Mouse (Mus musculus): Measurements from ENCODE around the gene Inip. TPM values are rescaled to one million over a fixed set of nuclear protein-coding genes. Genes with fewer than 3 reads are reported as not detected.
"Not testable (repeated sequence)": the region's sequence is repeated elsewhere in the genome, so short reads cannot be mapped to it uniquely, and the experiment has no call there.

Inip gene
- polyA plus RNA-seq, 1 experiment: 7.7 TPM

DNA sequence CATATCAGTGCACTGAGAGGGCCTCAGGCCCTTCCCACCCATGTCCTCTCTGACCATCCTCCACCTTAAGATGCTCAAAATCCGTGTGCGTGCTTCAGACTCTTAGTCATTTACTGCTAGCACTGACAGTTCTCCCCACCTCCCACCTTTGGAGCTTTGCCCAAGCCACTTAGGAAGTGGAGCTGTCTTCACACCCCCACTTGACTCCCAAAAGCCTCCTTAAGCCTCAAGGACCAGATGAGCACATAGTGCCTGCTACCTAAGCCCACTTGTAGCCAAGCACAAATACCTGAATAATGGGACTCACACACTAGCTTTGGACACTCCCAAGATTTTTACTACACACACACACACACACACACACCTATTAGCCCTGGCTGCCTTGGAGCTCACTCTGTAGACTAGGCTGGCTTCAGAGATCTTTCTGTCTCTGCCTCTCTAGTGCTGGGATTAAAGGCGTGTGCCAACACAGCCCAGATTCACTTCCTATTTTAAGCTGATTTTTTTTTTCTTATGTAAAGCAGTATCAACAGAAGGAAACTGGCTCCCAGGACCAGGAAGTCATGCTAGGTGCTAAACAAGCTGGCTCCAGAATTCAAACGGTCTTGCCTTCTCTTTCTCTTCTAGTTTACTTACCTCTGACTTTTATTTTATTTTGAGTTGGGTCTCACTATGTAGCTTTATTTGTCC lies 13.9 kb upstream of the Inip start:
- 42% methylated on average over 4 of the region's 4 CpGs for WGBS
- DNase-seq (ENCODE audit: low read depth, low spot score): no peak

DNA sequence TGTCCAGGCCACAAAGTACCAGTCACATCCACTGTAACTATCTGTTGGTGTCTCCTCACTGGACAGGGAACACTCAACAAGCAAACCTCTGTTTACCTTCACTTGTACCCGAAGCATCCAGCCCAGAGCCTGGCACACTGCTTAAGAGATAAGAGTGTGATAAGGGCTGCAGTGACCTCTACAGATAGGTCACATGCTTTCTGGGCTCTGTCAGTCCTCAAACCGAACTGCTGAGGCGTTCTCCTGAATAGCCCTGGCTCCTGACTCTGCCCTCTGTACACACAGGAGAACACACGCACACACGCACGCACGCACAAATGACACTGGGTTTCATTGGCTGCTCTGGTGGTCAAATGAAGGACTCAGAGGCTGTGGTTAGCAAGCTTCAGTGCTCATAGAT lies 12.7 kb upstream of the Inip start:
- WGBS: 57% methylated on average over 7 of the region's 7 CpGs
- no peak for DNase-seq (ENCODE audit: low read depth, low spot score)

DNA sequence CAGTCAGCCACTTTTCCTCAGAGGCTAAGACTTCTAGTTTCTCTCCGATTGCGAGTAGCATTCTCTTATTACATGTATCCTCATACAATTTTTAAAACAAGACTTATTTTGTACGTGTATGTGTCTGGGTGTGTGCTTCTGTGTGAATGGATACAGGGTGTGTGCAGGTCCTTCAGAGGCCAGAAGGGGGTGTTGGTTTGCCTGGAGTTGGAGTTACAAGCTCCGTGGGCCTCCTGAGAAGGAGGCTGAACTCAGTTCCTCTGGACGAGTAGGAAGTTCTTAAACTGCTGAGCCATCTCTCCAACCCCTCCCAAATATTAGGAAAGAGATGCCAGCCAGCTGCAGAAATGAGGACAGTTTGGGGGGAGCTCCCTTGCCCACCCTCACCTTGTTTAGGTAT lies 7.0 kb upstream of the Inip start:
- DNase-seq (ENCODE audit: low read depth, low spot score): no peak
- 83% methylated on average over 5 of the region's 5 CpGs for WGBS

DNA sequence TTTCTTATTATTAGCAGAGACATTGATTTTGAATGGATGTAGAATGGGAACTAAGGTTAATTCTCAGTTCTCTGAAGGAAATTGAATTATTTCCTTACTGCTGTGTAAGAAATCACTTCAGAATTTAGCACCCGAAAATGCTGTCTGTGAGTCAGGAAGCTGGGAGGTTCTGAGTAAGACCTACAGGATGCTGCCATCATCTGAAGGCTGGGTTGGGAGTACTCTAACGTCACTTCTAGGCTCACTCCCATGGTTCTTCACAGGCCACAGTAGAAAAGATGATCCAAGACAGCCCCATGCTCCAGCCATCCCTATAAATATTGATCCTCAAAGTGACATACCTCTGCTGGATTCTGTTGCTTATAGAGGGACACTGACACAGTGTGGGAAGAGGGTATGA lies 6.1 kb upstream of the Inip start:
- WGBS: 77% methylated on average over 2 of the region's 2 CpGs
- no peak for DNase-seq (ENCODE audit: low read depth, low spot score)

DNA sequence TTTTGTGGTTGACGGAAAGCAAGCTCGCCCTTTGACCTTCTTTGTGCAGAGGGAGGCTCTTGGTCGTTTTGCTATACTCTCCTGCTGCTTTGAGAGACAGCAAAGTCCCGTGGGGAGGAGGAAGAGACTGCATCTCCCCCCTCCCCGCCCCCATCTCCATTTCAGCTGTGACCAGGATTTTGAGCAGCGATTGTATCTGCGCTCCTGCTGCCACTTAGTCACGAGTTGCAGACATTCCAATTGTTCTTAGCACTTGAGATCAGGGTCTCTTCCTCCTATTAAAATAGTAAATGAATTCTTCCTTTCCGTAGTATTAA lies 5.4 kb upstream of the Inip start:
- DNase-seq (ENCODE audit: low read depth, low spot score): no peak
- 23% methylated on average over 9 of the region's 9 CpGs for WGBS

DNA sequence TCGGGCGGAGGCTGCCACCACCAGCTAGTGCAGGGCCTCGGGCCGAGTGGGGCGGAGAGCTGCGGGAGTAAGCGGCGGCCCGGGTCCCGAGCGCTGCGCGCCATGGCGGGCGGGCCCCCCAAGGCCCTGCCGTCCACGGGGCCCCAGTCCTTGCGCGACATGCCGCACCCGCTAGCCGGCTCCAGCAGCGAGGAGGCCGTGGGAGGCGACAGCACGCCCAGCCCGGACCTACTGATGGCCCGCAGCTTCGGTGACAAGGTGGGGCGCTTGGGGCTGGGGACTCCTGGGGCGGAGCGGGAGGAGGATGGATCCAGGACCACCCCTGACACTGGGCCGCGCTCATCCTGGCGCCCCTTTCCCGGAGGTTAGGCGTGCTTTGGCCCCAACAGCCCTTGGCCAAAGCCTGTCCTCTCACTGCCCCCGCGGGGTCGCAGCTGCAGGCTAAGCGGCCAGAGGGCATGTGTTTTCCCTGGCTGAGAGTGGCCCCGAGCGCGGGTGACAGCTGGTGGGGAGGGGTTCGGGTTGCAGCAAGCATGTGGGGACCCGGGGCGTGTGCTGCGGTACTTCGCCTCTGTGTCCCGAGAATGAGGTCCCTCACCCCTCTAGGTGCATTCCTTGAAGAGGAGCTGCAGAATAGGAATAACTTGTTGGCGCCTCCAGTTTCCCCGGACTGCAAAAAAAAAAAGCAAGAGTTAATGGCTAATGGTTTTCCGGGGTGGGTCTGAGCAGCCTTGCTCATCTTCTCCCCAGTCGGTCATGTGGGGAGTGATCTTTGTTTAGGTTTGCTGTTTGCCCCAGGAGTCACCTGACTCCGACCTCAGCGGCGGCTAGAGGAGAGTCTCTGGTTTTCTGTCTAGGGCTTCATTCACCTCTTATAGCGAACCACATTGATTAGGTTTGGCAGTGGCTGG lies 4.8 kb upstream of the Inip start:
- no peak for DNase-seq (ENCODE audit: low read depth, low spot score)
- under 1% methylated on average over 56 of the region's 58 CpGs for WGBS

DNA sequence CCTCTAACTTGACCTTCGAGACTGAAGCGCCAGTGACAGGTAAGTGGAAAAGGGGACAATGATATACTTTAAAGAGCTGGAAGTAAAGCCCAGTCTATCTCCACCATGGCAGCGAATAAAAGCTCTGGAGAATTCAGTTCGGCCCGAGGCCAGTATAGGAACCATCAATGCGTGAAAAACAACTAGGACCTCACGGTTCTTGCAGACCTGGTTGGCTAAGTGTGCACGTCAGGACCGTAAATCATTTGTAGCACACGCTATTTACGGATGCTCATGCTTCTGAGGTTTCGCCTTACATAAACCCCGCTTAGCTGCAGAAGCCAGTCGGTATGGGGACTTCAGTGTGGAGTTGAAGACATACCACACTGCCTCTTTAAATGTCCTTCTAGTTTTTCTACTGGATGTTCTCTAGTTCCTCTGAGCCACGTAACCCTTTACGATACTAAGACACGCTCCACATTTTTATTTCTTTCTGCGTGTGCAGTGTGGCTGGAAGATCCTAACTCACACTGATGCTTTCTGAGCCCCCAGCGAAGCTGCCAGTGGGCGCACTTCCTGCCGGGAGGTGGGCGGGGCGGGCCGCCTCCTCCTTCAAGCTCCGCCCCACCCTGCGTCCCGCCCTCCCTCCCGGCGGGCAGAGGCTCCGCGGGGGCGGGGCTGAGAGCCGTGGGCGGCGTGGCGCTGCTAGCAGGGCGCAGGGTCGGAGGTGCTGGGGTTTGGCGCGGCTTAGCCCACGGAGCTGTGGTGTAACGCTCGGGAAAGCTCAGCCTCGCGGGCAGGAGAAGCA lies 4.0 kb upstream of the Inip start, which contains the start of gene Snx30:
Snx30 (plus strand) TSS at position 660 of the 787 bp plus-strand sequence.
- peak; percentile 57 for DNase-seq (ENCODE audit: low read depth, low spot score)
- 5% methylated on average over 45 of the region's 45 CpGs for WGBS

DNA sequence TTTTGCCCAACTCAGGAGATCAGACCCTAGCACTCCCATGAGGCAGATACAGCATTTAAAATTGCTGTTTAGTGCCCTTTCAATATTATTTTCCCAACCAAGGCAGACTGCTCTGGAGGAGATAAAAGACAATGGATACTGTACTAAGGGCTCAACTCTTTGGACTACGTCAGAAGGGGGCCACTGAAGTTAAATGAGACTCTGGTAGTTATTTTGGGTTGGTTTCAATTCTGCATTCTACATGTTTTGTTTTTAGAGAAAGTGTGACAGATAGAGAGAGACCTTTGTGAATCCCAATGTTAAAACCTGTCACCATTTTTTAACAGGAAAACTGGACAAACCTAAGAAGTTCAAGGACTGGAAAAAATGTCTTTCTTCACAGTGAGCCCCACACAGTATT lies 3.4 kb upstream of the Inip start:
- no peak for DNase-seq (ENCODE audit: low read depth, low spot score)
- WGBS: 83% methylated on average over 1 of the region's 1 CpGs

DNA sequence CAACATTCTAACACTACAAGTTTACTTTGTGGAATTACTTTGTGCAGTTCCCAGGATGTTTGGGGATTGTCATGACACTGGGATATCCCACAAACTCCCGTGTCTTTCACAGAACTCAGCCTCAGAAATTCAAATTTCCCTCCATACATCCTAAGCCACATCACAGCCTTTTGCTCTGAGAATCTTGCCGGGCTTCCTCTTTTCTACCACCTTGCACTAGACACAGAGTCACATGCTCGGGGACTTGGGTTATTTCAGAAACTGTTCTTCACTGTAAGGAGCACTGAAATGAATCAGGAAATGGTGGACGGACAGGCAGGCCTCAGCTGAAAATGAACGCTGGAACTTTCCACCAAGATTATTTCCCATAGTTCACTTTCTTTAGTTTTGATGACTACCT lies 2.0 kb upstream of the Inip start:
- 79% methylated on average over 5 of the region's 5 CpGs for WGBS
- no peak for DNase-seq (ENCODE audit: low read depth, low spot score)

DNA sequence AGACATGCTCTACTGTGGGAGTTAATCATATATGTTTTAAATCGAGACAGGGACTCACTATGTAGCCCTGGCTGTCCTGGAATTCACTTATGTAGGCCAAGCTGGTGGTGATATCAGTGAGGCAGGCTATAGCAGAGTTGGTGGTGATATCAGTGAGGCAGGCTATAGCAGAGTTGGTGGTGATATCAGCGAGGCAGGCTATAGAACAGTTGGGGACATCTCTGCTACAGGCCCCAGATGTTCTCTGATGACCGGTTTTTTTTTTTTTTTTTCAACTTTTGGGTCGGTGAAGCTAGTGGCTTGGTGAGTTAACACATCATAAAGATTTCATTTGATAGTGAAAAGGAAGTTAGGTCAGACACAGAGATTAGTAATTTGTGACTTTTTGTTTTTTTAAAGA lies 1.4 kb upstream of the Inip start:
- no peak for DNase-seq (ENCODE audit: low read depth, low spot score)
- WGBS: 69% methylated on average over 4 of the region's 4 CpGs

DNA sequence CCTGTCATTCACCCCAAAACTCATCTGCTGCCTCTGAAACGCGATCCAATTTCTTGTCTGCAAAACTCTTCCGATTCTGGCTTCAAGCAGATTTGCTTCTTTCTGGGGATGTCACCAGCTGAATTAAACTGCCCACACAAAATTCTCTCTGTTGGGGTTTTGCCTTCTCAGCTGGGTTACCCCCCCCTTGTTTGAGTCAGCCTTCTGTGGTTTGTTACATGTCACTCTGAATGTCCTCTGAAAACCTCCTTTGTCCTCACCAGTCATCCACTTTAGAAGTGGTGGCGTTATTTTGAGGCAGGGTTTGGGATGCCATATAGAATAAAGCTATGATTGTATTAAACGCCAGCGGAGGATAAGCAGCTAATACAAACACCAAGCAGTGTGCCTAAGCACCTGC lies 718 bp upstream of the Inip start:
- no peak for DNase-seq (ENCODE audit: low read depth, low spot score)
- WGBS: 90% methylated on average over 6 of the region's 6 CpGs

DNA sequence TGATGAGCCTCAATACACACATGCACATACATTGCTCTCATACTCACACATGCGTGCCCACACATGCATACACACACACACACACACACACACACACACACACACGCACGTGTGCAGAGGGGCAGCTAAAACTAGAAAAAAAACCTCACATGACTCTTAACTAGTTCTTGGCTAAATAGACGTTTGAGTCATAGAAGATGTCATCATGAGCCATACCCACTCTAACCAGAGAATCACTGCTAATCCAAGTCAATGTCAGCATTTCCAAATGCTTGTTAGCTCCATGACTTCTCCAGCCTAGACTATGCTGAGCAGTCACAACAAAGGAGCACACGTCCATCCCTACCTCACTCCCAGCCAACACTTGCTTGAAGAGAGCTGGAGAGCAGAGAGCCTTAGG lies 1.2 kb downstream of the Inip start:
- no peak for DNase-seq (ENCODE audit: low read depth, low spot score)
- WGBS: 83% methylated on average over 5 of the region's 5 CpGs

DNA sequence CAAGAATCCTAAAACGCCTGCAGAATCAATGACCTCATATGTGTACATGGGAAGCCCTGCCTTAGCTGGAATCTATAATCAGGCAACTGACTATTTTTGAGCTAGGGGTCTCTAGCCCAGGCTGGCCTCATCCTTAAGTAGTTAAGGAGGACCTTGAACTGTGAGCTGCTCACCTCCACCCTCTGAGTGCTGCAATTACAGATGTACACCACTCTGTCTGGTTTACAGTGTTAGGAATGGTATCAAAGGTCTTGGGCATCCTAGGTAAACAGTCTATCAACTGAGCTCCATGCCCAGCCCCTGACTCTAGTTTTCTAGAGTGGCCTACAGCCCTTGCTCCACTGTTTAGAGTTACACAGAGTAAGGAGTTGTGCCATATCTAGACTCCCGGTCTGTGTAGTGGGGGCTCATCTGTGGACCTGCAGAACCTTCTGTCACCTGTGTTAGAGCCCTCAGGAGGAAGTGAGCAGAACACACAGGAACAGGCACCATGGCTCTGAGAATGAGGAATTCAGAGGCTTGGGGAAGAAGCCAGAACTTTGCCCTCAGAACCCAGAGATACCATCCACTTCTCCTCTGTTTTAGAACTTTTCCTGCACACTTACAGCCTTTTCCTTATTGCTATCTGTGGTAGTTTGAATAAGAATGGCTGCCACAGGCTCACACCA lies 5.5 kb downstream of the Inip start:
- no peak for DNase-seq (ENCODE audit: low read depth, low spot score)
- WGBS: 42% methylated on average over 2 of the region's 2 CpGs

DNA sequence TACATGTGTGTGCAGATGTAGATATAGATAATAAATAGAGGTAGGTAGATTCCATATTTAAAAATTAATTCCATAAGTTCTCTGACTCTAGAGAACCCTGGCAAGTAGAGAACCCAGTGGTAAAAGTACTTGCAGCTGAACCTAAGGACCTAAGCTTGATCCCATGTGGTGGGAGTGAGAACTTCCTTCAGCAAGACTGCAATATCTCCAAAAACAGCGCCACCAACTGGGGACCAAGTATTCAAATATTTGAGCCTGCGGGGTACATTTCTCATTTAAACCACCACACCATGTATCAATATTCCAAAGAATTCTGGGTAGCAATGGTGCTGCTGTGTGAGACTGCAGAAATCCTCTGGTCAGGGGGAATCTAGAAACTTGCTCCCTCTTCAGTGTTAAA lies 7.3 kb downstream of the Inip start:
- no peak for DNase-seq (ENCODE audit: low read depth, low spot score)
- 95% methylated on average over 2 of the region's 2 CpGs for WGBS

DNA sequence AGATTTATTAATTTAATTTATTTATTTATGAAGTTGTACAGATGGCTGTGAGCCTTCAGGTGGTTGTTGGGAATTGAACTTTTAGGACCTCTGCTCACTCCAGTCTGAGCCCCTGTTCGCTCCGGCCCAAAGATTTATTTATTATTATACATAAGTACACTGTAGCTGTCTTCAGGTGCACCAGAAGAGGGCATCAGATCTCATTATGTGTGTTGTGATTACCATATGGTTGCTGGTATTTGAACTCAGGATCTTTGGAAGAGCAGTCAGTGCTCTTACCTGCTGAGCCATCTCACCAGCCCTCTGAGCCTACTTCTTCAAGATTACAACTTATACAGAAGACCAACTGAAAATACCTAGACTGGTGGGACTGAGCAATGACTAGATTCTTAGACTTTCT lies 7.8 kb downstream of the Inip start:
- DNase-seq (ENCODE audit: low read depth, low spot score): not testable (repeated sequence)
- 86% methylated on average over 2 of the region's 2 CpGs for WGBS

DNA sequence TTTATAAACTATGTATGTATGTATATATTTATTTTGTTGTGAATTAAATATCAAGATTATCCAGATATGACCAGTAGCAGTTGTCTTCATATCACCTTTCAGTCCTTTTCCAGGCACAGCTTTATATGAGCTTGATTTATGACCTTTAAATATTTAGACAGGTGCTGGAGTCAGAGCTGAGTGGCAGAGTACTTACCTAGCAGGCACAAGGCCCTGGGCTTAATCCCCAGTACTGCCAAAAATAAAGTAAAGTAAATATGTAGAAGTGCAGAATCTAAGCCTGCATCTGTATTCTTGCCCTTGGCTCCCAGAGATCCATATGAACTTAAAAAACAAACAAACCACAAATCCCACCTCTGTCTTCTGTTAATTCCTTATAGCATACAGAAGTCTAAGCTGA lies 12.4 kb downstream of the Inip start:
- DNase-seq (ENCODE audit: low read depth, low spot score): no peak

DNA sequence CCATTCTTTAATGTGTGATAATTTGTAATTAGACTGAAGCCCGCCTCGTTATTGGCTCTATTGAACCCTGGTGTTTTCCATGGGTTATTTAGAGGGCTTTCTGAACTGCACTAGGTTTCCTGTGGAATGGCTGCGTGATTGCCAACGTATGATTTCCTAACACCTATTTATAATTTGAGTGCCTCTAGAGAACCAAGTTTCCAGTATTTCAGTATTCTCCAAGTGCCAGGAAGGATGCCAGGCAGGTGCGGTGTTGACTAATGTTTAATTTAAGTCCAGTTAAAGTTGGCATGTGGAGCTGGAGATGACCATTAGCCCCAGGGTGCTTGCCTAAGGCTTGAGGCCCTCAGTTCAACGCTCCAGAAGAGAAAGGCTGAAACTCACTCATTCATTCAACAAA lies 14.3 kb downstream of the Inip start:
- DNase-seq (ENCODE audit: low read depth, low spot score): no peak
- WGBS: 64% methylated on average over 6 of the region's 6 CpGs

DNA sequence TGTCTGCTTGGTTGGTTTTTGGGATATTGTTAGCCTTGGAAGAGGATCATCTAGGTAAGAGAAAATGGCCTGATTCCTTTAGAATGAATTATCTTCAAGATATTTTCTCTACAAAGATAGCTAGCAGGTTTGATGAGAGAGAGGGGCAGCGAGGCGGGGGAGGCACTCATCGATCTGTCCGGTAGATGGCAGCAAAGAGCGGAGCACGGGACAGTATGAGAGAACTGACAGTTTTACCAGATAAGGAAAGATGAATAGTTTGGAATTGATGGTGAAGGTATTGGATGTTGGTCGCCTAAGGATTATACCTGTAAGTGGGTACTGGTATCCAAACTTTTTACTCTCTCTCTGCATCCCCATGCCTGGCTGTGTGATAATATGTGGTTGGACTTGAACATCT lies 14.7 kb downstream of the Inip start:
- 0% methylated on average over 7 of the region's 7 CpGs for WGBS
- DNase-seq (ENCODE audit: low read depth, low spot score): no peak

DNA sequence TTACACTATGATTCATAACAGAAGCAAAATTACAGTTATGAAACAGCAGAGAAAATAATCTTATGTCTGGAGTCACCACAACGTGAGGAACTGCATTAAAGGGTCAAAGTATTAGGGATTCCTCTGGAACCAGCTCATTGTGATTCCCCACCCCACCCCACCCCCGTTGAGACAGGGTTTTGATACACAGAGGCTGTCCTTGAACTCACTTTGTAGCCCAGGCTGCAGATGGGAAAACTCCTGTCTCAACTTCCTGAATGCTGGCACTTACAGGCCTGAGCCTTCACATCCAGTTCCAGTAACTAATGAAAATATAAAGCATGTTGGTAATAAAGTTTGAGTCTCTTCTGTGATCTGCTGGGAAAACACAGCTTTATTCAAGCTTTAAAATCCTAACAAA lies 16.0 kb downstream of the Inip start:
- DNase-seq (ENCODE audit: low read depth, low spot score): no peak
- 19% methylated on average over 2 of the region's 2 CpGs for WGBS

DNA sequence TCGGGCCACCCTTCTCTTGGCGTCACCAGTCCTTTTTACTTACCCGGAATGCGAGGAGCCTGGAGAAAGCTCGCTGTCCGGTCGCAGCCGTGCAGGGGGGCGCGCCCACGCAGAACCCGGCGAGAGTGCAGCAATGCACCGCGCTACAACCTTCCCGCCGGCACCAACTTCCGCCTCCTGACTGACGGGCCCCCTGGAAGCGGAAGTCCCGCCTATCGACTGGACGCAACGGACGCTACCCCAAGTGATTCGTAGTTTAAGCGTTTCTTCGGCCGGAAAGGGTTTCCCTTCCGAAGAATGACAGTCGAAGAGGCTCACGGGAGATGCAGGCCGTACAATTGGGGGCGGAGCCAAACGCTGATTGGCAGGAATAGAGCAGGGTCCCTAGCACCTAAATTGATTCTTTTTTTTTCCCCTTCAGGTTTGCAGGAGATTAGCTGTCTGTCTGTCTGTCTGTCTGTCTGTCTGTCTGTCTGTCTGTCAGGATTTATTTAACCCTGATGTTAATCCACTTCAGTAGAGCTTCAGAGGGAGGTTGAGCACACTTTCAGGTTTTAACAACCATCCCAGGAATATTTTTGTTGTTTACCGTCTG lies 17.6 kb downstream of the Inip start:
- DNase-seq (ENCODE audit: low read depth, low spot score): peak; percentile 96
- WGBS: under 1% methylated on average over 36 of the region's 36 CpGs

Data from large intestine, adult 2 months (tissue).